Mouse (Mus musculus): Measurements from ENCODE around the gene Pak2. TPM values are rescaled to one million over a fixed set of nuclear protein-coding genes. Genes with fewer than 3 reads are reported as not detected.
A peak's percentile ranks its signal among the peaks of the same experiment; 100 is the strongest.
"Not testable (repeated sequence)": the region's sequence is repeated elsewhere in the genome, so short reads cannot be mapped to it uniquely, and the experiment has no call there.

Gene Pak2
- polyA plus RNA-seq, 1 experiment from 2014 or later = 42.5 TPM

DNA sequence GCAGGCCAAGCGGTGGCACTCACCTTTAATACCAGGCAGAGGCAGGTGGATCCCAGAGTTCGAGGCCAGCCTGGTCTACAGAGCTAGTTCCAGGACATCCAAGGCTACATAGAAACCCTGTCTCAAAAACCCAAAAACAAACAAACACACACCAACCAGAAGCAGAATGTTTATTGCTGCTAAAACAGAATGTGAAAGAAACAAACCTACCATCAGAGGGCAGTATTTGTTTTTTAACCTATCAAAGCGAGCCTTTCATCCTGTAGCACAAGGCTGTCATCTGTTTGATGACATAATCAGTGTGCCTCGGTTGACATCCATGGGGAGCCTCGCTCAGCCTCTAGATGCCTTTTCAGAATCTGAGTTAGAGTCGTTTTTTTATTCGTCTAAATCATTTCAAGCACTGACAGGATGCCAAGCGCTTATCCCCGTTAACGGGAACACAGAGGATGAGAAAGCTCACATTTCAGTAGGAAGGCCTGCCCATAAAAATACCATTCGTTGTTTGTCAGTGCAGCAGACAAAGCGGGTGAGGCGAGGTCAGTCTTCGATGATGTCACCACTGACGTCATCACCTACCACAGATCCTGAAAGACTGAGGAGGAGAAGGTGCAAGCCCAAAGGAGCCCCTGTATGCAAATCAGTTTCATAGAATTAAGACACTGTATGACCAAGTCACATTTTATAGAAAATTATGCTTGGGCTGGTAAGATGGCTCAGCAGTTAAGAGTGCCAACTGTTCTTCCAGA is 32.0 kb upstream of the Pak2 start:
- Histone ChIP-seq H3K4me2 (no peak overlapping the region), H3K27me3 (no peaks in the 10 kb centered on the region), H3K9me3 (replicated peaks) (no peaks in the 10 kb centered on the region), H3K4me3 (no peak overlapping the region), H3K4me1 (peaks cover 6% of the 10 kb centered on the region; the same call in 1 of the 2 replicates), H3K9ac (no peak overlapping the region), H3K27ac (no peak overlapping the region), H3K36me3 (ENCODE audit: poor library complexity, severe bottlenecking) (peaks cover 33% of the 10 kb centered on the region)
- no peak for ATAC-seq
- 81% methylated on average over 15 of the region's 15 CpGs for WGBS

DNA sequence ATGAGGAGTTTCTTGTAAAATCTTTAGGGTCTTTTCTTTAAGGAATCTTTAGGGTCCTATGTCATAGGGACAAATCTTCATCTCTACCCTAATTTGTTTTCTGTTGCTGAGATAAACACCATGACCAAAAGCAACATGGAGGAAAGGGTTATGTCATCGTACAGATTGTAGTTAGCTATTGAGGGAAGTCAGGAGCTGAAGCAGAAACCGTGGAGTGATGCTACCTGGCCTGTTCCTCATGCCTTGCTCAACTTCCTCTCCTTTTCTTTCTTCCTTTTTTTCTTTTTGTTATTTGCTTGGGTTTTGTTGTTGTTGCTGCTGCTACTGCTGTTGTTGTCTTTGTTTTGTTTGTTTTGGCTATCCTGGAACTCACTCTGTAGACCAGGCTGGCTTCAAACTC is 29.4 kb upstream of the Pak2 start:
- Histone ChIP-seq H3K4me2 (no peak overlapping the region), H3K4me3 (no peak overlapping the region), H3K27ac (no peak overlapping the region), H3K9me3 (replicated peaks) (no peaks in the 10 kb centered on the region), H3K36me3 (ENCODE audit: poor library complexity, severe bottlenecking) (peaks cover 51% of the 10 kb centered on the region), H3K9ac (no peak overlapping the region), H3K4me1 (no peaks in the 10 kb centered on the region), H3K27me3 (no peaks in the 10 kb centered on the region)
- WGBS = 93% methylated on average over 2 of the region's 2 CpGs
- no peak for ATAC-seq

DNA sequence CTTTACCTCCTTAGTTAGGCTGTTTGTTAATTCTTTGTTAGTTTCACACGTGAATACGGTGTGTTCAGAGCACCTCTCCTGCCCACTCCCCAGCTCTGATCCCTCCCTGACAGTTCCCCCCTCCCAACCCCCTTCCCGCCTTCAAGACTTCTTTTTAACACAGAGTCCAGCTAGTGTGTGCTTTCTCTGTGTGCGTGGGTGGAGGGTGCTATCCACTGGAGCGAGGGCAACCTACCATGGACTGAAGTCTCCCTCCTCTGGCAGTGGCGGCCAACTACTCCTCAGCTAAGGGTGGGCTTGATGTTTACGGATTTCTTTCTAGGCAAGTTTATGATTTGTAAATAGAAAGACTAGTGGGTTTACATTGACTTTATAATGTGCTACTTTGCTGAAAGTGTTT is 29.0 kb upstream of the Pak2 start:
- no peak overlapping the region for H3K9ac ChIP-seq
- no peak for ATAC-seq
- H3K27me3 ChIP-seq = no peaks in the 10 kb centered on the region
- H3K4me2 ChIP-seq = no peak overlapping the region
- H3K4me1 ChIP-seq = no peaks in the 10 kb centered on the region
- no peak overlapping the region for H3K27ac ChIP-seq
- peaks cover 55% of the 10 kb centered on the region for H3K36me3 ChIP-seq (ENCODE audit: poor library complexity, severe bottlenecking)
- WGBS = 79% methylated on average over 7 of the region's 7 CpGs
- no peak overlapping the region for H3K4me3 ChIP-seq
- no peaks in the 10 kb centered on the region for H3K9me3 ChIP-seq (replicated peaks)

DNA sequence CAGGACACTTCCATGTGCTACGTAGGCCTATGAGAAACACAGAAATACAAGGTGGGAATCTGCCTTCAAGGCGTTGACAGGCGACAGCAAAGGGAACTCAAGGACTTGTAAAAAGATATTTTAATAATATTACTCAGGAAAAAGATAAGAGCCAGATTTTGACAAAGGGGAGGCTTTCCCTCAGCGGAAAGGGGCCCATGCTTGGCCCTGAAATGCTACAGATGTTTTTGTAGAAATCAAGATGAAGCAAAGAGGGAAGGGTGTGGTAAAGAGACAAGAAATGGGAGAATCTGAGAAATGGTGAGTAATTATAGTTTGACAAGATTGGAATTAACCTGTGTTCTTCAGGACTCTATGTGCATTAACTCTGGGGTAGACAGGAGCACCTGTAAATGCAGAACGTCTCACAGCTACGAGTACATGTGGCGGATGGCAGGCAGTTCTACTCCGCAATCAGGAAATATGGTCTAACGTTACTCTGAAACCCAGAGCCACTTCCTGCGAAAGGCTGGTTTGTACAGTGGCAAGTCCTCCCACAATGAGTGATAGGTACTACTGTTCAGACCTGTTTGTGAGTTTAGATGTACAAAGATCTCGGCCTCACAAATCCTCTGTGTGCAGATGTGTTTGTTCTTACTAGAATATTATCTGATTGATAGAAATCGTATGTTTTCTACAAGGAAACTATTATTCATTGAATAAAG is 28.4 kb upstream of the Pak2 start:
- H3K4me1 ChIP-seq = no peaks in the 10 kb centered on the region
- no peak overlapping the region for H3K4me2 ChIP-seq
- H3K27ac ChIP-seq = no peak overlapping the region
- peaks cover 61% of the 10 kb centered on the region for H3K36me3 ChIP-seq (ENCODE audit: poor library complexity, severe bottlenecking)
- H3K9me3 ChIP-seq (replicated peaks) = no peaks in the 10 kb centered on the region
- H3K4me3 ChIP-seq = no peak overlapping the region
- no peak overlapping the region for H3K9ac ChIP-seq
- 95% methylated on average over 12 of the region's 12 CpGs for WGBS
- no peak for ATAC-seq
- no peaks in the 10 kb centered on the region for H3K27me3 ChIP-seq

DNA sequence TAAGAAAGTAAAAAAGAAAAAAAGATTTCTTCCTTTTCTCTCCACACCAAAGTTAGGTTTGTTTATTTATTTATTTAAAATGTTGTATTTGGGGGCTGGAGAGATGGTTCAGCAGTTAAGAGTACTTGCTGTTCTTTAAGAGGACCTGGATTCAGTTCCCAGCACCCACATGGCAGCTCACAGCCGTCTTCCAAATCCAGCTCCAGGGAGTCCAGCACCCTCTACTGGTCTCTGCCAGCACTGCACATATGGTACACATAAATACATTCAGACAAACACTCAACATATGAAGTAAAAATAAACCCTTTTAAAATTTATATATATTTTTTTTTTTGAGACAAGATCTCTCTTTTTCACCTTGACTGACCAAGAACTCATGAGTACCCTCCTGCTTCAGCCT is 26.6 kb upstream of the Pak2 start:
- no peaks in the 10 kb centered on the region for H3K9me3 ChIP-seq (replicated peaks)
- H3K9ac ChIP-seq = no peak overlapping the region
- no peak overlapping the region for H3K27ac ChIP-seq
- peaks cover 63% of the 10 kb centered on the region for H3K36me3 ChIP-seq (ENCODE audit: poor library complexity, severe bottlenecking)
- ATAC-seq = no peak
- no peaks in the 10 kb centered on the region for H3K4me1 ChIP-seq
- no peak overlapping the region for H3K4me2 ChIP-seq
- 93% methylated on average over 1 of the region's 1 CpGs for WGBS
- no peak overlapping the region for H3K4me3 ChIP-seq
- no peaks in the 10 kb centered on the region for H3K27me3 ChIP-seq

DNA sequence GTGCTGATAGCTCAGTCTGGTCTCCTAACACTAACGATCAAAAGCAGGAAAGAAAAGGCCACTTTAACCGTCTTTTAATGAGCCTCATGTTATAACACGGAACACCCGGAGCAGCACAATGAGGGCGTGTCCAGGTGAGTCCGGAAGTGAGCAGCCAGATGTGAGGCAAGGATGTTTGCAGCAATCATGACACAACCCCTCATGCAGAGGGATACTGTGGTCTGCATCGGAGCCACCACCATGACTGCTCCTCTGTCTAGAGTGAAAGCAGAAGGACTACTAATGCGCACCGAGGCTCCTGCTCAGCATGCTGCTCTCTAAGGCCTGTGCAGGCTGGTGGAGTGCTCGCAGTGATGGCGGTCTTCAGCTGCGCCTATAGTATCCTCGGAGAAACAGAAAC is 23.2 kb upstream of the Pak2 start:
- no peak for ATAC-seq
- no peak overlapping the region for H3K4me2 ChIP-seq
- no peak overlapping the region for H3K9ac ChIP-seq
- H3K9me3 ChIP-seq (replicated peaks) = no peaks in the 10 kb centered on the region
- peaks cover 42% of the 10 kb centered on the region for H3K36me3 ChIP-seq (ENCODE audit: poor library complexity, severe bottlenecking)
- no peak overlapping the region for H3K4me3 ChIP-seq
- H3K4me1 ChIP-seq = peaks cover 20% of the 10 kb centered on the region
- no peaks in the 10 kb centered on the region for H3K27me3 ChIP-seq
- no peak overlapping the region for H3K27ac ChIP-seq
- 88% methylated on average over 13 of the region's 13 CpGs for WGBS

DNA sequence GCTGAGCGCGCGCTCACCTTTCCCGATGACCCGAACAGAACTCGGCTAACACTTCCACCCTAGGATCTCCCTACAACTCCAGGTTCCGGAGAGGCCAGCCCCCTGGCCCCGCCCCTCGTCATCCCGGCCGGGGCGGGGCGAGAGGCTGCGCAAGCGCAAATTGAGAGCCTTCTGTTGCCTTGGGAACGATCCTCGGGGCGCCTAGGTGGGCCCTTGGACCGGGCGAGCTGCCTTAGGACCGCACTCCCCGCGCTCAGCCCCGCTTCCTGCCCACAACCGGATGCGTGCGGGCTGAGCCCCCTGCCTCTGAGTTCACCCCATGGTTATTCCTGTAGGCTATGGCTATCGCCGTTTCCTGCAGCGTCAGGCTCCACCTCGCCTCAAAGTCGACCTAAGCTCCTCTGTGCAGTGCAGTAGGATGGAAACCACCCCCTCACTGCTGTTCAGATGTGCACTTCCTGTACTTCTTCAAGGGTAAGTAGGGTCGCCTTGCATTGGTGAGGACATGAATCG is 20.6 kb upstream of the Pak2 start, which contains the start of the genes Pigx and Cep19:
TSS of gene Pigx (minus strand) at position 103 of the 513 bp plus-strand sequence.
TSS of gene Cep19 (plus strand) at position 163 of the 513 bp plus-strand sequence.
- peaks cover 35% of the 10 kb centered on the region for H3K36me3 ChIP-seq (ENCODE audit: poor library complexity, severe bottlenecking)
- peak within 1 kb of the TSS; percentile 97 for H3K4me3 ChIP-seq
- peak within 1 kb of the TSS; percentile 79 for H3K4me2 ChIP-seq
- peak within 1 kb of the TSS; percentile 96 for H3K9ac ChIP-seq
- no peaks in the 10 kb centered on the region for H3K9me3 ChIP-seq (replicated peaks)
- WGBS = under 1% methylated on average over 34 of the region's 34 CpGs
- ATAC-seq = peak; percentile 98
- peaks cover 20% of the 10 kb centered on the region for H3K4me1 ChIP-seq
- no peaks in the 10 kb centered on the region for H3K27me3 ChIP-seq
- H3K27ac ChIP-seq = peak within 1 kb of the TSS; percentile 78

DNA sequence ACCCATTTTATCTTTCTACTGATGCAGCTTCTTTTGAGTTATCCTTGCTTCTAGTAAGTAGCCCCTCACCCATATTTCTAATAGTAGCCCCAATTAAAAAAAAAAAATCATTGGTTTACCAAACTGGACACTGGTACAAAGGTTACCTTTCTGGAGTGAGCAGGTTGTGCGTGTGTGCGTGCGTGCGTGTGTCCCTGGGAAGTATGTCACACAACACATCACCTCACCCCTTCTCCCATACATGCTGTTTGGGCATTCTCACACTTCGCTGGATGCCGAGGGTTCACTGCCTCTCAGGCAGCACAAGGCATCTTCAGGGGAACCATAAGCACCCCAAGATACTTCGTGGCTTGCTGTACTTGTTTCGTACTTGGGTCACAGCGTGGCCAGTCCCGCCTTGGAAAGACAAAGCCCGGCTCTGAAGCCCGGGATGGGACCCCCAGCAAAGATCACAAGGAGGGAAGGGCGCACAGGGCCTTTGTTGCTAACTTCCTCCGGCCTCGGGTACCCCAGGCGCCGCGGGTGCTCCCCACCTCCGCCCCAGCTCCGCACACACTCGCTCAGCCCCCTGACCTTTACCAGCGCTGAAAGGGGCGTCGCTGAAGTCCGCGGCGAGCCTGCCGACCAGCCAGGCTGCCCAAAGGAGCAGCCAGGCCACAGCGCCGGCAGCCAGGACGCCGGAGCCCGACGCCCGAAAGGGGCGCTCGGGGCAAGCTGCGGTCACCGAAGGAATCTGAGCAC is 19.9 kb upstream of the Pak2 start:
- Histone ChIP-seq H3K36me3 (ENCODE audit: poor library complexity, severe bottlenecking) (peaks cover 34% of the 10 kb centered on the region), H3K27me3 (no peaks in the 10 kb centered on the region), H3K4me1 (peaks cover 20% of the 10 kb centered on the region), H3K9me3 (replicated peaks) (no peaks in the 10 kb centered on the region), H3K4me2 (peak overlapping the region; percentile 79), H3K4me3 (peak overlapping the region; percentile 97), H3K27ac (peak overlapping the region; percentile 78), H3K9ac (peak overlapping the region; percentile 96)
- peak; percentile 76 for ATAC-seq
- under 1% methylated on average over 32 of the region's 39 CpGs for WGBS

DNA sequence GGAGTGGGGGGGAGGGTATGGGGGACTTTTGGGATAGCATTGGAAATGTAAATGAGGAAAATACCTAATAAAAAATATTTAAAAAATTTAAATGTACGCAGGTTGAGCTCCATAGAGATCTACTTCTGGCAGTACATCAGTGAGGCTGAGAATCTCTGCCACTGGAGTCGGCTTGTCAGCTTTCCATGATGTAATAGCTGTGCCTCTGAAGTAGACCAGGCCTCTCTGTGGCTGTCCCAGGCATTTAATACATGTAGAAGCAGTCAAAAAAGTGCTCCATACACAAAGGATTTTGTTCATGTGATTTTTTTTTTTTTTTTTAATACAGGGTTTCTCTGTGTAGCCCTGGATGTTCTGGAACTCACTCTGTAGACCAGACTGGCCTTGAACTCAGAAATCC is 18.6 kb upstream of the Pak2 start:
- not testable (repeated sequence) for ATAC-seq, H3K4me3 ChIP-seq
- 90% methylated on average over 2 of the region's 2 CpGs for WGBS

DNA sequence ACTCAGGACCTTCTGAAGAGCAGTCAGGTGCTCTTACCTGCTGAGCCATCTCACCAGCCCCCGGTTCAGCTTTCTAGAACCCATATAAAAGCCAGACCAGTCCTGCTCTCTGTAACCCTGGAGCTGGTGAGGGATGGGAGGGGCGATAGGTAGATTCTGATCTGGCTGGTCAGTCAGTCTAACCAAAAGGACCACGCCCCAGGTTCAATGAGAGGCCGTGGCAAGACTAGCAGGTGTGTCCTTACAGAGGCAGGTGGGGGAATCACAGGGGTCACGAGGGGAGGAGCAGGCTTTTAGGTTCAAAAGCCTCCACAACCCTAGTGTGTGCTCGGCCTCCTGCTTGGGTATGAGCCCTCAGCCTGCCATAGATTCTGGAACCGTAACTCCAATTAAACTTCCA is 12.3 kb upstream of the Pak2 start:
- Histone ChIP-seq H3K9ac (no peak overlapping the region), H3K27ac (no peak overlapping the region), H3K4me3 (no peak overlapping the region), H3K36me3 (ENCODE audit: poor library complexity, severe bottlenecking) (peaks cover 76% of the 10 kb centered on the region), H3K4me1 (no peaks in the 10 kb centered on the region), H3K9me3 (replicated peaks) (no peaks in the 10 kb centered on the region), H3K27me3 (no peaks in the 10 kb centered on the region), H3K4me2 (no peak overlapping the region)
- 96% methylated on average over 7 of the region's 7 CpGs for WGBS
- no peak for ATAC-seq

More for the DNA sequence above, 18.6 kb upstream of the Pak2 start:
- H3K27me3 ChIP-seq; H3K27ac ChIP-seq; H3K9ac ChIP-seq; H3K9me3 ChIP-seq (replicated peaks): not testable (repeated sequence)
- Histone ChIP-seq H3K4me2 (0 out of 2 replicates have a peak overlapping the region, but pooled peaks have one; percentile 79), H3K36me3 (ENCODE audit: poor library complexity, severe bottlenecking) (peaks cover 25% of the 10 kb centered on the region), H3K4me1 (peaks cover 20% of the 10 kb centered on the region)

DNA sequence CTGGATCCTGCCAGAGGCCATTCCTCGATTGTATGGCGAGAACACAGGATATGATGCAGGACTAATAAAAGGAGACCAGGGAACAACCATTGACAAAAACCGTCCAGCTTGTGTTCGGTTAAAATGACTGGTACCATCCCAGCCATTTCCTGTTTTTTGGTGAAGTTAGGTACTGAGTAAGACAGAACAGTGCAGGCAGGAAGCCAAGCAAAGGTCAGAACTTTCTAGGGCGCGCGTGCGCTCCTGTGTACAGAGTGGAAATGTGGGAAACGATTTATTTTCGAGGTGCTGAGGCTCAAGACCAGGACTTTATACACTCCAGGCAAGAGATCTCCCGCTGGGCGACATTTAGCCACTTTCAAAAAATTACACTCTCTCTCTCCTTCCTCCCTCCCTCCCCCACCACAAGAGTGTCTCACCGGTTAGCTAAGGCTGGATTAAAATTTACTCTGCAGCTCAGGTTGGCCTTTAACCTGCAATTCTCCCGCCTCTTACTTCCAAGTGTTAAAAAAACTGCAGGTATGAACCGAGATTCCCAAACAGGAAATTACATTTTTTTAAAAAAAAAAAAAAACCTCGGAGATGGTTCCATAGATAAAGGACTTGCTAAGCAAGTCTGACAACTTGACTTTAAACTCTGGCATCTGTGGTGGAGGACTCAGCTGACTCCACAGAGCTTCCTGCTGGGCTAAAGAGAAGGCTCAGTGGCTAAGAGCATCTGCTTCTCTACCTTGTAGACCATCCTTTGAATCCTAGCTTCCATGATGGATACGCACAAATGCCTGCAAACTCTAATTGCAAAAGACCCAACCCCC is 8.7 kb upstream of the Pak2 start:
- no peak for ATAC-seq
- no peak overlapping the region for H3K9ac ChIP-seq
- H3K4me3 ChIP-seq = no peak overlapping the region
- H3K36me3 ChIP-seq (ENCODE audit: poor library complexity, severe bottlenecking) = peaks cover 87% of the 10 kb centered on the region
- no peak overlapping the region for H3K27ac ChIP-seq
- no peaks in the 10 kb centered on the region for H3K9me3 ChIP-seq (replicated peaks)
- H3K27me3 ChIP-seq = no peaks in the 10 kb centered on the region
- no peak overlapping the region for H3K4me2 ChIP-seq
- 88% methylated on average over 17 of the region's 17 CpGs for WGBS
- no peaks in the 10 kb centered on the region for H3K4me1 ChIP-seq
